Mouse (Mus musculus) limb, embryonic 14.5 days (tissue): ENCODE results near the gene Dgat2. TPM values are rescaled to one million over a fixed set of nuclear protein-coding genes. Genes with fewer than 3 reads are reported as not detected.
A peak's percentile ranks its signal among the peaks of the same experiment; 100 is the strongest.

Experiments used
- ATAC-seq: fragments of 200-750 bp; cut with Nextera tagmentation; 2 replicates; pipeline ENCODE4 v1.8.0; 2017; ENCODE audit warnings: low read depth, moderate number of reproducible peaks, moderate TSS enrichment; ENCODE audit not compliant: low FRiP score
- DNase-seq: peaks from one replicate; pipeline ENCODE4 v3.0.0-alpha.2; 2015; ENCODE audit warnings: low spot score
- H3K27ac ChIP-seq: fragments of 300-500 bp; sonication (generic); replicated peaks from 2 replicates; pipeline ENCODE4 v1.5.1; 2014; ENCODE audit warnings: low read depth, mild to moderate bottlenecking, low read length, moderate library complexity, mixed read lengths
- H3K27me3 ChIP-seq: fragments of 300-500 bp; sonication (generic); 2 replicates; pipeline ENCODE4 v1.6.1; 2014; ENCODE audit warnings: low read length, mixed read lengths; ENCODE audit not compliant: control insufficient read depth, insufficient read depth
- H3K36me3 ChIP-seq: fragments of 300-500 bp; sonication (generic); 2 replicates; pipeline ENCODE4 v1.6.1; 2014; ENCODE audit warnings: mild to moderate bottlenecking, low read length, moderate library complexity, mixed read lengths; ENCODE audit not compliant: control insufficient read depth, insufficient read depth
- H3K4me1 ChIP-seq: fragments of 300-500 bp; sonication (generic); 2 replicates; pipeline ENCODE4 v1.6.1; 2014; ENCODE audit warnings: antibody characterized with exemption, low read length, mixed read lengths; ENCODE audit not compliant: control insufficient read depth, insufficient read depth
- H3K4me2 ChIP-seq: fragments of 300-500 bp; sonication (generic); replicated peaks from 2 replicates; pipeline ENCODE4 v1.6.1; 2014; ENCODE audit warnings: low read depth, mild to moderate bottlenecking, low read length, moderate library complexity; ENCODE audit not compliant: severe bottlenecking
- H3K4me3 ChIP-seq: fragments of 300-500 bp; sonication (generic); replicated peaks from 2 replicates; pipeline ENCODE4 v1.5.1; 2014; ENCODE audit warnings: low read length
- H3K9ac ChIP-seq: fragments of 300-500 bp; sonication (generic); 2 replicates; pipeline ENCODE4 v1.6.1; 2014; ENCODE audit warnings: mild to moderate bottlenecking, low read depth, low read length, moderate library complexity; ENCODE audit not compliant: severe bottlenecking
- H3K9me3 ChIP-seq: fragments of 300-500 bp; sonication (generic); 2 replicates; pipeline ENCODE4 v1.6.1; 2016; ENCODE audit warnings: low read length; ENCODE audit not compliant: control insufficient read depth
- POLR2A ChIP-seq: fragments of 200-500 bp; IDR thresholded peaks from 2 replicates; pipeline ENCODE4 v1.8.0; 2012; ENCODE audit warnings: inconsistent platforms, mild to moderate bottlenecking, moderate library complexity, borderline replicate concordance; ENCODE audit not compliant: insufficient read depth, insufficient read length; ENCODE audit errors: extremely low read depth
- WGBS: fragments of 180-500 bp; shearing (Covaris S2); extraction: QIAGEN DNeasy Blood & Tissue Kit; methylation state at CpG from one replicate; pipeline ENCODE4 v1.1.7; 2014; 5-methylcytosine and 5-hydroxymethylcytosine counted together
- polyA plus RNA-seq, 2 experiments: library from polyadenylated mRNA; depleted of rRNA in 1 of 2; stranded (reverse) in 1 of 2; unstranded in 1 of 2; fragments of >200 nt; fragmentation: Nextera tagmentation in 1 of 2; extraction: Ambion mirVana in 1 of 2; gene quantifications; 2 replicates each; pipeline versions ENCODE4 v1.2.1 to v1.2.3; 2012 to 2014

Gene Dgat2
- polyA plus RNA-seq (2012; rRNA removed) (23.0 and 23.5 TPM in 2 replicates), polyA plus RNA-seq (2014; fragmentation: Nextera tagmentation; extraction: Ambion mirVana) (34.8 and 42.3 TPM in 2 replicates)

DNA sequence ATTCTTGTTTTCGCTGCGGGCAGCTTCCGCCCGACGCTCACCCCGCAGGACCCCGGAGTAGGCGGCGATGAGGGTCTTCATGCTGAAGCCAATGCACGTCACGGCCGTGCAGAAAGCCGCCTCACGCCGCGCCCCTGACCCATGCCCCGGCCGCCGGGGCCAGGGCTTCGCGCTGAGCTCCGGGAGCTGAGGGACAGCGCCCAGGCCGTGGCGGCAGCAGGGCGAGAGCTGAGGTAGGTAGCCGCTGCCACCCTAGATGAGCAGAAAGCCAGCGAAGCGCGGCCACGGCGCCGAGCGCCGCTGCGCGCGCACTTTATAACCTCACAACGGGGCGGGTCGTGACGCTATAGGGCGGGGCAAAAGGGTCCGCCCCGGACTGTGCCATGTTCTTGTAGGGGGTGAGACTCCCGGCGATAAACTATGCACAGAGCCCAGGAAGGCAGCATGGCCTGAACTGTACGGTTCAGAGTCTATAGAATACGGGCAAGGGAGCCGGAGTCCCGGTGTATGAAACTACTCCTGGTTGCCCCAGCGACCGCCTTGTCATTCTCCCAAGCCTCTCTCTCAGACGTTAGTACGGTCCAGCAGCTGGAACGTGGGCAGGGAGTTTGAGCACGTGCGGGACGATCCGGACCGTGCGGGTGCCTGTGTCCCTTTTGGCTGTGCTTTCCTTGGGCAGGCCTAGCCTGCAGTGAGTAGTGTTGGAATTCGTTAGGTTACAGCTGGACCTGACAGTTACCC lies at the start of gene Dgat2:
TSS of gene Dgat2 (minus strand) at position 288 of the 741 bp plus-strand sequence.
- TF ChIP-seq POLR2A: peak; percentile 97
- Histone ChIP-seq H3K27me3 (no peaks in the 10 kb centered on the region), H3K4me3 (peak within 1 kb of the TSS; percentile 60), H3K4me2 (peak within 1 kb of the TSS; percentile 92), H3K27ac (peak within 1 kb of the TSS; percentile 80), H3K9me3 (no peaks in the 10 kb centered on the region), H3K4me1 (no peaks in the 10 kb centered on the region), H3K36me3 (no peaks in the 10 kb centered on the region), H3K9ac (peak within 1 kb of the TSS; percentile 71)
- 2% methylated on average over 55 of the region's 63 CpGs for WGBS
- ATAC-seq: peak; percentile 97
- peak; percentile 90 for DNase-seq

GRCm38 (mm10) chr7:99230061-99230747 lies 47.7 kb upstream of the Dgat2 start:
- no peak for ATAC-seq
- 73% methylated on average over 7 of the region's 7 CpGs for WGBS
- Histone ChIP-seq H3K4me1 (peaks cover 5% of the 10 kb centered on the region; the same call in 1 of the 2 replicates), H3K27ac (no peak overlapping the region), H3K27me3 (no peaks in the 10 kb centered on the region), H3K9ac (no peak overlapping the region), H3K9me3 (no peaks in the 10 kb centered on the region), H3K4me2 (no peak overlapping the region), H3K4me3 (no peak overlapping the region), H3K36me3 (no peaks in the 10 kb centered on the region)
- no peak for DNase-seq
- TF ChIP-seq POLR2A: no peak

DNA sequence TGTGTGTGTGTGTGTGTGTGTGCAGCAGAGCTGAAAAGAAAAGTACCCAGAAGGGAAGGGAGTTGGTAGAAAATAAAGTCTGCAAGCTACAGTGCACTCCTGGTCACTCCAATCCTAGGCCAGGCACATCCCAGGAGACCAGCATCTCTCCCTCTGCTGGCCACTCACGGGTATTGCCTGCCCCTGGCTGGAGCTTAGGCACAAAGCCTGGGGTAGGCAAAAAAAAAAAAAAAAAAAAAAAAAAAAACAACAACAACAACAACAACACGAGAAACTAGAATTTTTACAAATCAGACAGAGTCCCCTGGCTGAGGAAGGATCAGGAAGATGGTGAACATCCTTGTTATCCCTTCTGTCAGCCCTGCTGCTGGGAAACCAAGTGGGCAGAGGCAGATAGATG lies 46.9 kb upstream of the Dgat2 start:
- no peak for TF ChIP-seq POLR2A
- no peak overlapping the region for H3K4me3 ChIP-seq
- no peaks in the 10 kb centered on the region for H3K36me3 ChIP-seq
- no peaks in the 10 kb centered on the region for H3K27me3 ChIP-seq
- H3K9me3 ChIP-seq: no peaks in the 10 kb centered on the region
- H3K4me1 ChIP-seq: peaks cover 2% of the 10 kb centered on the region; the same call in 1 of the 2 replicates
- H3K4me2 ChIP-seq: no peak overlapping the region
- no peak overlapping the region for H3K27ac ChIP-seq
- DNase-seq (peak; percentile 21), ATAC-seq (no peak)
- no peak overlapping the region for H3K9ac ChIP-seq
- WGBS: 11% methylated on average over 2 of the region's 2 CpGs

GRCm38 (mm10) chr7:99228825-99229224 lies 46.3 kb upstream of the Dgat2 start:
- Histone ChIP-seq H3K4me1 (no peaks in the 10 kb centered on the region), H3K27me3 (no peaks in the 10 kb centered on the region), H3K27ac (no peak overlapping the region), H3K9me3 (no peaks in the 10 kb centered on the region), H3K36me3 (no peaks in the 10 kb centered on the region), H3K4me3 (no peak overlapping the region), H3K4me2 (no peak overlapping the region), H3K9ac (no peak overlapping the region)
- no peak for TF ChIP-seq POLR2A
- WGBS: 87% methylated on average over 8 of the region's 8 CpGs
- DNase-seq (no peak), ATAC-seq (no peak)

DNA sequence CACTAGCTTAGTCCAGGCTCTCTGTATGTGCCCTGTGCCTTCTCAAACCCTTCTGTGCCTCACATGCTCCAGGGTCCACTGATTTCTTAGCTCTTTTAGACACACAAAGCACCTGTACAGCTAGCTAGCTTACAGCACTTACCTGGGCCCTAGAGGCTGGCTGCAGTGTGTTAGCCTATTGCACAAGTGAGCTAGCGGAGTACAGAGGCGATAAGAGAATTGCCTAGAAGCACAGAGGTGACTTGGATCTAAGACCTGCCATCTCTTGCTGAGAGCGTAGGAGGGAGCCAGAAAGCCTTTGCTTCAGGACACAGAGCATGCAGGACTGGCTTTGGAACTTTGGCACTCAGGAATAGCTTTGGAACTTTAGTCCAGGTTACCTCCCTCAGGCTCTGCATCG lies 44.7 kb upstream of the Dgat2 start:
- Histone ChIP-seq H3K4me1 (no peaks in the 10 kb centered on the region), H3K4me2 (no peak overlapping the region), H3K9ac (no peak overlapping the region), H3K27me3 (no peaks in the 10 kb centered on the region), H3K27ac (no peak overlapping the region), H3K9me3 (no peaks in the 10 kb centered on the region), H3K36me3 (no peaks in the 10 kb centered on the region), H3K4me3 (no peak overlapping the region)
- DNase-seq (no peak), ATAC-seq (no peak)
- no peak for TF ChIP-seq POLR2A
- 92% methylated on average over 4 of the region's 4 CpGs for WGBS
